Mouse (Mus musculus) heart, postnatal 14 days (tissue): Measurements from ENCODE around the gene Gm20388. TPM values are rescaled to one million over a fixed set of nuclear protein-coding genes. Genes with fewer than 3 reads are reported as not detected.

ENCODE experiments used
- DNase-seq, 2 experiments: peaks; one replicate each; pipeline ENCODE4 v3.0.0; 2021 to 2022
- intact Hi-C: fragments of 180-260 bp; cut with DNase I; formaldehyde crosslinking; loops from one replicate; pipeline ENCODE4 v1.15.1; 2025
- total RNA-seq, 2 experiments: library from RNA; stranded (reverse); gene quantifications; 2 replicates each; pipeline ENCODE4 v1.2.3; 2021

Gene Gm20388
- total RNA-seq, 2 experiments from 2014 or later, result 0.24 TPM; not detected in 1

- intact Hi-C loops, result no loop called here
- DNase-seq, result no peak
These were observed 1270.0 kb downstream of the Gm20388 start for GRCm38 (mm10) chr8:121180474-121181284.

- intact Hi-C loops, result no loop called here
- DNase-seq, result peak; percentile 53 to 58
These were observed 1270.7 kb downstream of the Gm20388 start for GRCm38 (mm10) chr8:121181285-121181884.

GRCm38 (mm10) chr8:121187491-121188364, 1277.1 kb downstream of the Gm20388 start:
- intact Hi-C loops, result no loop called here
- peak; percentile 46 to 55 for DNase-seq

- intact Hi-C loops, result no loop called here
- peak; percentile 48 to 62 for DNase-seq
These were observed 1278.4 kb downstream of the Gm20388 start for GRCm38 (mm10) chr8:121188994-121189393.

GRCm38 (mm10) chr8:121192451-121192850, 1281.8 kb downstream of the Gm20388 start:
- DNase-seq, result no peak
- intact Hi-C loops, result no loop called here

- DNase-seq, result peak in 1 of 2 experiments; percentile 45
- intact Hi-C loops, result no loop called here
These were observed 1285.3 kb downstream of the Gm20388 start for GRCm38 (mm10) chr8:121195970-121196369.

- intact Hi-C loops, result no loop called here
- no peak for DNase-seq
These were observed 1286.4 kb downstream of the Gm20388 start for GRCm38 (mm10) chr8:121196726-121197668.

GRCm38 (mm10) chr8:121200069-121200468, 1289.4 kb downstream of the Gm20388 start:
- DNase-seq, result no peak
- intact Hi-C loops, result no loop called here

- intact Hi-C loops, result no loop called here
- DNase-seq, result no peak
These were observed 1290.3 kb downstream of the Gm20388 start for GRCm38 (mm10) chr8:121200979-121201378.

GRCm38 (mm10) chr8:121201651-121202050, 1291.0 kb downstream of the Gm20388 start:
- no peak for DNase-seq
- intact Hi-C loops, result no loop called here

- DNase-seq, result no peak
- intact Hi-C loops, result no loop called here
These were observed 1293.2 kb downstream of the Gm20388 start for GRCm38 (mm10) chr8:121203612-121204376.

- intact Hi-C loops, result no loop called here
- DNase-seq, result no peak
These were observed 1296.5 kb downstream of the Gm20388 start for GRCm38 (mm10) chr8:121207171-121207570.

- intact Hi-C loops, result no loop called here
- no peak for DNase-seq
These were observed 1300.0 kb downstream of the Gm20388 start for GRCm38 (mm10) chr8:121210627-121211026.

- DNase-seq, result no peak
- intact Hi-C loops, result no loop called here
These were observed 1302.6 kb downstream of the Gm20388 start for GRCm38 (mm10) chr8:121213236-121213635.

GRCm38 (mm10) chr8:121213651-121214050, 1303.0 kb downstream of the Gm20388 start:
- DNase-seq, result no peak
- intact Hi-C loops, result no loop called here

- intact Hi-C loops, result loop anchor here (5.0 kb wide), 1 partner anchor 88 kb away; the partner anchor contains the start of gene Foxl1
- no peak for DNase-seq
These were observed 1304.3 kb downstream of the Gm20388 start for GRCm38 (mm10) chr8:121214975-121215374.

- intact Hi-C loops, result loop anchor here (5.0 kb wide), 1 partner anchor 89 kb away; the partner anchor contains the start of gene Foxl1
These were observed 1305.9 kb downstream of the Gm20388 start for GRCm38 (mm10) chr8:121216441-121216949.

GRCm38 (mm10) chr8:121218486-121218885, 1307.8 kb downstream of the Gm20388 start:
- intact Hi-C loops, result loop anchor here (5.0 kb wide), 1 partner anchor 91 kb away; the partner anchor contains the start of gene Foxl1
- no peak for DNase-seq

More at GRCm38 (mm10) chr8:121216441-121216949, 1305.9 kb downstream of the Gm20388 start:
- no peak for DNase-seq
